Comparison of ENCODE assay signal across 24 mouse cellular contexts in the genomic region with DNA sequence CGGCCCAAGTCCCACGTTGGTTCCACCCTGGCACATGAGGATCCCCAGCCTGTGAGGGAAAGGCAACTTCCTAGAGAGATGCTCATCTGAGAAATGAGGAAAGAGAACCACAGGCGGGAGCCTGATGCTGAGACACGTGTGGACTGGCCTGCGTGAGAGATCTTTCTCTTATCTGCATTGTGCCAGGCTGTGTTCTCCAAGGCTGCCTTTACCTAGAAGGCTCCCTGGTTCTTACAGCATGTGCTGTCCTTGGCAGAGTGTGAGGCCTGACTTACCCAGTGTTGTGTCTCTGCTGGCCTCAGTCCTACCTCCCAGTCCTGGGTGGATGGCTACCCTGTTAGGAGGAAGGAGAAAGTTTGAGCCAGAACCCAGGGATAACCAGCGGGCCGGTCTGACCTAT. TPM values are rescaled to one million over a fixed set of nuclear protein-coding genes. Genes with fewer than 3 reads are reported as not detected.
"Had no signal": no experiment of that assay in that cellular context is flagged by ENCODE, and none has a peak within 500 bp of the region (broad histone marks: within the 10 kb centered on the region; RNA-seq: fewer than 3 reads in every experiment).

No protein-coding gene starts in this region.

- H3K9me3 ChIP-seq: kidney, embryonic 15.5 days; limb, embryonic 12.5 days; limb, embryonic 15.5 days; lung, embryonic 15.5 days; midbrain, embryonic 12.5 days; midbrain, embryonic 15.5 days; neural tube, embryonic 12.5 days; neural tube, embryonic 15.5 days had no signal

- H3K36me3 ChIP-seq: kidney, embryonic 15.5 days; limb, embryonic 12.5 days; limb, embryonic 15.5 days; lung, embryonic 15.5 days; midbrain, embryonic 12.5 days; midbrain, embryonic 15.5 days; neural tube, embryonic 12.5 days; neural tube, embryonic 15.5 days had no signal

- H3K27ac ChIP-seq: kidney, embryonic 15.5 days; limb, embryonic 12.5 days; limb, embryonic 15.5 days; lung, embryonic 15.5 days; midbrain, embryonic 12.5 days; midbrain, embryonic 15.5 days; neural tube, embryonic 12.5 days; neural tube, embryonic 15.5 days; stomach, postnatal 0 days had no signal

- DNase-seq: kidney, adult 2 months; kidney, postnatal 10 days; kidney, postnatal 36 days; left cerebral cortex, postnatal 4 days; lung, adult 18-20 months; lung, postnatal 10 days; lung, postnatal 36 days; right cerebral cortex, adult 18-20 months; right cerebral cortex, postnatal 14 days; right cerebral cortex, postnatal 4 days; thymus, adult 2 months; thymus, postnatal 25 days had no signal

- H3K27me3 ChIP-seq: kidney, embryonic 15.5 days; limb, embryonic 12.5 days; limb, embryonic 15.5 days; lung, embryonic 15.5 days; midbrain, embryonic 12.5 days; midbrain, embryonic 15.5 days; neural tube, embryonic 12.5 days; neural tube, embryonic 15.5 days had no signal

- H3K4me3 ChIP-seq: kidney, embryonic 15.5 days; limb, embryonic 12.5 days; limb, embryonic 15.5 days; lung, embryonic 15.5 days; midbrain, embryonic 12.5 days; midbrain, embryonic 15.5 days; neural tube, embryonic 12.5 days; neural tube, embryonic 15.5 days had no signal

- H3K4me1 ChIP-seq: kidney, embryonic 15.5 days; limb, embryonic 12.5 days; limb, embryonic 15.5 days; lung, embryonic 15.5 days; midbrain, embryonic 12.5 days; midbrain, embryonic 15.5 days; neural tube, embryonic 12.5 days had no signal

- H3K4me2 ChIP-seq: kidney, embryonic 15.5 days; limb, embryonic 12.5 days; limb, embryonic 15.5 days; lung, embryonic 15.5 days; midbrain, embryonic 12.5 days; midbrain, embryonic 15.5 days; neural tube, embryonic 12.5 days; neural tube, embryonic 15.5 days had no signal

- H3K9ac ChIP-seq: kidney, embryonic 15.5 days; limb, embryonic 12.5 days; limb, embryonic 15.5 days; lung, embryonic 15.5 days; midbrain, embryonic 12.5 days; midbrain, embryonic 15.5 days; neural tube, embryonic 12.5 days; neural tube, embryonic 15.5 days had no signal

- ATAC-seq: intestine, postnatal 0 days; midbrain, embryonic 15.5 days had no signal

RNA-seq across cellular contexts. Expression of gene Slc28a1, which starts 11.7 kb away (rescaled TPM):
- total RNA-seq: layer of hippocampus, postnatal 14 days had no signal
- polyA plus RNA-seq: limb, embryonic 12.5 days; lung, embryonic 15.5 days; midbrain, embryonic 12.5 days; midbrain, embryonic 15.5 days; neural tube, embryonic 12.5 days; stomach, embryonic 14.5 days; stomach, postnatal 0 days had no signal
